Mouse (Mus musculus) R1 (cell line): ENCODE measurements at regions not wholly inside any gene's neighbourhood (a gene's known extent, or its start where the extent isn't known, plus 50 kb on each side); places are given as distances from the start of the nearest gene placed in this dataset.
"Not testable (repeated sequence)": the region's sequence is repeated elsewhere in the genome, so short reads cannot be mapped to it uniquely, and the experiment has no call there.

Experiments used
- DNase-seq: peaks from one replicate; pipeline ENCODE4 v3.0.0-alpha.2; 2018; ENCODE audit warnings: low read depth, low spot score

DNA sequence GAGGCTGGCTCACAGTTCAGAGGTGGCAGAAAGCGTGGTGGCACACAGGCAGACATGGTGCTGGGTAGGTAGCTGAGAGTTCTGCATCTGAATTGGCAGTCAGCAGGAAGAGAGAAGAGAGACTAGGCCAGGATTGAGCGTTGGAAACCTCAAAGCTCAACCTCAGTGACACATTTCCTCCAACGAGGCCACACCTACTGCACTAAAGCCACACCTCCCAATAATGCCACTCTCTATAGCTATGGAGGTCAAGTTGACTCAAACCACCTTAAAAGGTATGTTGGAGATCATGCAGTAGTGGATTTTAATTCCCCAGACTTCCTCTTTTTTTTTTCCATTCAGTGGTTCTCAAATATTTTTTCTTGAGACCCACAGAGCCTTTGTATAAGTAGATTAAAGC is 57.1 kb downstream of the Ccdc54 start:
- no peak for DNase-seq

- peak; percentile 90 for DNase-seq
Observed at GRCm38 (mm10) chr16:50529511-50530416, 61.2 kb downstream of the Ccdc54 start.

GRCm38 (mm10) chr16:50528677-50529510 is 62.1 kb downstream of the Ccdc54 start:
- DNase-seq, result peak; percentile 88

- no peak for DNase-seq
Observed at GRCm38 (mm10) chr16:50528355-50528676, 62.6 kb downstream of the Ccdc54 start.

- not testable (repeated sequence) for DNase-seq
Observed at GRCm38 (mm10) chr16:50526930-50527329, 64.0 kb downstream of the Ccdc54 start.

DNA sequence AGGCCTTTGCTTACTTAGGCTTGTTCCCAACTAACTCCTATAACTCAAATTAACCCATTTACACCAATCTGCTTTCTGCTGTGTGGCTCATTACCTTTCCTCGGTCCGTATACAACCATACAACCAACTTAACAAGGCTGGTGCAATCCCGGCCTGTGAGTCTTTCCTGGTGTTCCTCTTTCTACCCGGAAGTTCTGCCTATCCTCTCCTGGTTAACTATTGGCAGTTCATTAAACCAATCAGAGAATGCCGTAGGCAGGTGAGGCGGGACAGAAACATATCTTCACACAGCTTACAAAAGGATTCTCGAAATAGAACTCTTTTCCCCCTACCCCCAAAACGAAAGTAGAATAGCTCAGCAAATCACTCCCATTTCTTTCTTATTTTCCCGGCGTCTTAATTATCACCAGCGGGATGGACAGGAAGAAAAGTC is 65.0 kb downstream of the Ccdc54 start:
- peak; percentile 83 for DNase-seq

DNA sequence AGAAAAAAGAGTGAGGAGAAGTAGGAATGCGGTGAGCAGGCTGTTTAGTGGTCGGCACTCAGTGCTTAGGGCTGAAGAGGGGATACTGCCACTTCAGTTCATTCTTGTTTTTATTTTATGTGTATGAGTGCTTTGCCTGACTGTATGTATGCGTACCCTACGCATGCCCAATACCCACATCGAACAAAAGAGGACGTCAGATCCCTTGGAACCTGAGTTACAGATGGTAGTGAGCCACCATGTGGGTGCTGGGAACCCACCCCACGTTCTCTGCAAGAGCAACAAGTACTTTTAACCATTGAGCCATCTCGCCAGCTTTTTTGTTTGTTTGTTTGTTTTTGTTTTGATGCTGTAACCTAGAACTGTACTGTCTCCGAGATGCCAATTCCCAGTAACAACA is 65.5 kb downstream of the Ccdc54 start:
- no peak for DNase-seq

DNA sequence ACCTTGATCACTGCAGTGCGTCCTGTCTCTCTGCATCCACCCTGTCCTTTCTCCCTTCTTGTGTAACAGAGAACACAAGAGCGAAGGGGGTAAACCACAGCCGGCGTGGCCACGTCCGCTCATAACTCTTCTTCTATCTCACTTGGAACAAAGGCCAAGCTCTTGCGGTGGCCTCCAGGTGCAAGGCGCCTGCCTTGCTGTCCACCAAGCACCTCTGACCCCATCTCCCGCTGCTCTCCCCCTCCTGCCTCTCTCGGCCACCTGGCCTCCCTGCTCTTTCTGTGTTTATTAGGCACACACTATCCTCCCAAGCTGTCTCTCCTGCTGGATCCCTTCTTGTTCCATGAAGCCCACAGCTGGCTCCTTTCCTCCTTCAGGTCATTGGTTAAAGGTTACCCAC is 71.3 kb downstream of the Ccdc54 start:
- no peak for DNase-seq

DNA sequence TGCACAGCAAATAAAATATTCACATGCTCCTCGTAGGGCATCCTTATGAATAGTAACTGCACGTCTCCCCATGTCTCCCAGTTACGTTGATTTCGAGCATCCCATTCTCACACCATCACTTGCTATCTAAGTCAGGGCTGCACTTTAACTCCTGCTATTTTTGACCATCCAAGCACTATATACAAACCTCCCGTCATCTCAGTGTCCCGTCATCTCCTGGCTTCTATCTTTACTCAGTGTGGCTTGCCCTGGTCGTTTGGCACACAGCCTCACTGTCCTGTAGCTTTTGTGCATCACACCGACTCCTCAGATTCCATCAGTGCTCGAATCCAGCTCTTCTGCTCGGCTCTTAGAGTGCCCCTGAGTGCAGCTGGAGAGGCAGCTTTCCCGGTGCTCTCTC is 74.4 kb downstream of the Ccdc54 start:
- DNase-seq, result no peak

DNA sequence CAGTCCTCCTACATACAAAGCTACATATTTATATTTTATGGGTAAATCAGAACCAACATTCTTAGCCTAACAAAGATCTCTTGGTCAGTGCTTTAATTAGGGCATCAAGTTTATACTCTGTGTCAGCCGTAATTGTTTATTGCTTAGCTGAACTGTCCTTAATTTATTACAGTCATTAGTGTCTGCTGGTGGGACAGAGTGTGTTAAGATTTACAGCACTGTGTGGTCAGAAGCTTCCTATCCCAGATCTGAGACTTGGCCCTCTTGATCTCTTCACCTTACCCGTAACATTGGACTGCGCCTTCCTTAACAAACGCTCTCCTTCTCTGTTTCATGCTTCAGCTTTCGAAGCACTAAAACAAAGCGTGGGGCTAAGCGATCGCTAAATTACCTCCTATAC is 75.9 kb downstream of the Ccdc54 start:
- no peak for DNase-seq

DNA sequence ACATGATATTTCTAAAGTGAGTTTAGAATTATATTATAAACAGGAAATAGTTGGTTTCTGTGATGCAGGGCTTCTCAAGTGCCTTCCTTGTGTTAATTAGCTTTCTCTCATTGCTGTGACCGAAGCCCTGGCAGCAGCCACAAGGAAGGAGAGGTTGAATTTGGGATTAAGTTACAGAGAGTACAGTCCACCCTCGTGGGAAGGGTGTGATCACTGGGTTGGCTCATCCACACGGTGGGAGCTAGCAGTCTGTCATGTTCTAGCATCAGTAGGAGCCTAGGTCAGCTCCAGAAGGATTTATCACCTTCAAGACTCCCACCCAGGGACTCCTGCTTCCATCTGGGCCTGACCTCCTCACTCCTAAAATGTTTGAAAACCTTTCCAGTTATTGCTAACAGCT is 78.9 kb downstream of the Ccdc54 start:
- DNase-seq, result no peak

- peak; percentile 53 for DNase-seq
Observed at GRCm38 (mm10) chr16:50509529-50509895, 77.3 kb upstream of the Bbx start.

GRCm38 (mm10) chr16:50508673-50509528 is 76.7 kb upstream of the Bbx start:
- DNase-seq, result no peak

GRCm38 (mm10) chr16:50504619-50505018 is 72.4 kb upstream of the Bbx start:
- DNase-seq, result no peak

DNA sequence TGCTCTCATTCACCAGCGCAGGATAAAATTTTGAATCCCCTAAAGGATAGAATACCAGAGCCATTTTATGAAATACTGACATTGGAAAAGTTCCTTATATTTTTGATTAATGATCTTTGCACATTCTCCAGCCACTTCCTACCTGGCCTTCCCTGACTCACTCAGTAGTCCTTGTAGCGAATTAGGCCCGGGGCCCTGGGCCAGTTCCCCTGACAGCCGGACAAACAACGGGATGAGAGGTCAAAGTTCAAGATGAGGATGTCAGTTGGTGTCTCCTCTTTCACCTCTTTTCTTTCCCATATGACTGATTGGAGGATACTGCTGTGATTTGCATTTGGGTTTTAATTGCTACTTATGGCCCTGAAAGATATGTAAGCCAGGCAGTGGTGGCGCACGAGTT is 66.7 kb upstream of the Bbx start:
- no peak for DNase-seq

- no peak for DNase-seq
Observed at GRCm38 (mm10) chr16:50493662-50494061, 61.5 kb upstream of the Bbx start.

DNA sequence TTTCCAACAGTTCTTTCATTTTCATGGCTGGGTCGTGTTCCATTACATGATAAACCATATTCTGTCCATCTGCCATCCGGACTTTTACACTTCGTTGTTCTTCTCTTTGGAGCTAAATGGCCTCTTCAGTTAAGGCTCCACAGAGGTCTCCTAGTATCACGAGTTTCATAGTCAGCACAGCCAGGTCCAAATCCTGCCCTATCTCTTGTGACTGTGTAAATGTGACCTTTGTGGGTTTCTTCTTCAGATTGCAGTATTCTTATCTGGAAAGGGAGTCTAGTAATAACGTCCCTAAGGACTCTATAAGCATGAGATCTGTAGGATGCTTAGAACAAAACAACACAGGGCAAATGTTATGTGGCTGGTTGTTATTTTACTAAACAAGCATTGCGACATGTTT is 57.1 kb upstream of the Bbx start:
- DNase-seq, result no peak

- DNase-seq, result peak; percentile 93
Observed at GRCm38 (mm10) chr16:50482360-50482786, 50.2 kb upstream of the Bbx start.
